Mouse (Mus musculus) intestine, embryonic 16.5 days (tissue): Measurements from ENCODE around the gene Pgm2. TPM values are rescaled to one million over a fixed set of nuclear protein-coding genes. Genes with fewer than 3 reads are reported as not detected.

ENCODE experiments used
- ATAC-seq: fragments of 200-750 bp; cut with Nextera tagmentation; 2 replicates; pipeline ENCODE4 v1.8.0; 2017; ENCODE audit warnings: moderate TSS enrichment, moderate library complexity
- H3K27ac ChIP-seq: fragments of 300-500 bp; sonication (generic); 2 replicates; pipeline ENCODE4 v1.5.1; 2014; ENCODE audit warnings: mild to moderate bottlenecking, low read length
- H3K27me3 ChIP-seq: fragments of 300-500 bp; sonication (generic); replicated peaks from 2 replicates; pipeline ENCODE4 v1.6.1; 2014; ENCODE audit warnings: low read length, control low read depth, mixed read lengths; ENCODE audit not compliant: control insufficient read depth, insufficient read depth
- H3K36me3 ChIP-seq: fragments of 300-500 bp; sonication (generic); 2 replicates; pipeline ENCODE4 v1.6.1; 2014; ENCODE audit warnings: low read length, control low read depth; ENCODE audit not compliant: control insufficient read depth, insufficient read depth
- H3K4me1 ChIP-seq: fragments of 300-500 bp; sonication (generic); 2 replicates; pipeline ENCODE4 v1.6.1; 2014; ENCODE audit warnings: low read length, control low read depth, mixed read lengths; ENCODE audit not compliant: control insufficient read depth, insufficient read depth
- H3K4me2 ChIP-seq: fragments of 300-500 bp; sonication (generic); 2 replicates; pipeline ENCODE4 v1.6.1; 2014; ENCODE audit warnings: low read depth, low read length, control low read depth
- H3K4me3 ChIP-seq: fragments of 300-500 bp; sonication (generic); 2 replicates; pipeline ENCODE4 v1.5.1; 2014; ENCODE audit warnings: mild to moderate bottlenecking, low read length
- H3K9ac ChIP-seq: fragments of 300-500 bp; sonication (generic); 2 replicates; pipeline ENCODE4 v1.6.1; 2014; ENCODE audit warnings: low read depth, low read length
- H3K9me3 ChIP-seq: fragments of 300-500 bp; sonication (generic); 2 replicates; pipeline ENCODE4 v1.6.1; 2016; ENCODE audit warnings: low read length, control low read depth; ENCODE audit not compliant: control insufficient read depth
- WGBS: fragments of 180-500 bp; shearing (Covaris S2); extraction: QIAGEN DNeasy Blood & Tissue Kit; methylation state at CpG from one replicate; pipeline ENCODE4 v1.1.7; 2014; 5-methylcytosine and 5-hydroxymethylcytosine counted together
- polyA plus RNA-seq: library from polyadenylated mRNA; unstranded; fragments of >200 nt; fragmentation: Nextera tagmentation; extraction: Ambion mirVana; gene quantifications from 2 replicates; pipeline ENCODE4 v1.2.1, GENCODE M21; 2015

The Pgm2 gene
- polyA plus RNA-seq, 1 experiment from 2014 or later: 38.5 TPM

- H3K27me3 ChIP-seq: no peaks in the 10 kb centered on the region
- no peaks in the 10 kb centered on the region for H3K36me3 ChIP-seq
- ATAC-seq: no peak
Measured at GRCm38 (mm10) chr5:64153319-64153718, 60.6 kb downstream of the Pgm2 start.

GRCm38 (mm10) chr5:64155861-64156550 is 63.3 kb downstream of the Pgm2 start, which contains the start of gene Tbc1d1:
Gene Tbc1d1 (plus strand): TSS chr5:64156305.
- ATAC-seq: peak; percentile 71
- WGBS: 22% methylated on average over 11 of the region's 11 CpGs
- H3K4me1 ChIP-seq: peaks cover 10% of the 10 kb centered on the region
- H3K27me3 ChIP-seq: no peaks in the 10 kb centered on the region
- H3K9me3 ChIP-seq: no peaks in the 10 kb centered on the region
- peak within 1 kb of the TSS; percentile 56 for H3K9ac ChIP-seq
- peak within 1 kb of the TSS; percentile 20 for H3K4me3 ChIP-seq
- no peaks in the 10 kb centered on the region for H3K36me3 ChIP-seq
- peak within 1 kb of the TSS; percentile 88 for H3K27ac ChIP-seq
- H3K4me2 ChIP-seq: peak within 1 kb of the TSS; percentile 46

More at GRCm38 (mm10) chr5:64153319-64153718, 60.6 kb downstream of the Pgm2 start:
- Histone ChIP-seq H3K4me1 (peaks cover 10% of the 10 kb centered on the region; the same call in 1 of the 2 replicates), H3K27ac (no peak overlapping the region), H3K9ac (no peak overlapping the region), H3K9me3 (no peaks in the 10 kb centered on the region), H3K4me2 (no peak overlapping the region), H3K4me3 (no peak overlapping the region)
- WGBS: 94% methylated on average over 1 of the region's 1 CpGs

- 31% methylated on average over 4 of the region's 4 CpGs for WGBS
- peak overlapping the region; percentile 20 for H3K4me3 ChIP-seq
- peak overlapping the region; percentile 88 for H3K27ac ChIP-seq
- no peaks in the 10 kb centered on the region for H3K9me3 ChIP-seq
- no peaks in the 10 kb centered on the region for H3K27me3 ChIP-seq
- peaks cover 16% of the 10 kb centered on the region for H3K4me1 ChIP-seq
- peak overlapping the region; percentile 56 for H3K9ac ChIP-seq
- ATAC-seq: no peak
- peak overlapping the region; percentile 46 for H3K4me2 ChIP-seq
- H3K36me3 ChIP-seq: no peaks in the 10 kb centered on the region
Measured at GRCm38 (mm10) chr5:64156579-64156978, 63.8 kb downstream of the Pgm2 start.

DNA sequence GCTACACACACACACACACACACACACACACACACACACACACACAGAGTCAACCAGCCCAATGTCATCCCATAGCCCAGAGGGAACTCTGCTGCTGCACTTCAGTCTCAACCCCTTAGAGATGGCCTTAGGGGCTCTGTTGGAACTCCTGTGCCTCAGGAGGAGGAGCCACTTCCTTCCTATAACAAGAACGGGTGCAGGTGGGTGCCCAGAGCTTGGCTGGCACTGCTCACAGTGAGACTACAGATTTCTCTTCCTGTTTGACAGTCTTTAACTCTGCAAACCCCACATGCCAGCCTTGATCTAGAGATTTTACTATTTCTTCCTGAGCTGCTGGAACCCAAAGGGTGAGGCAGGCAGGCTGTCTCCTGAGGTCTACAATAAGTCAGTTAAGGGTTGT is 65.2 kb downstream of the Pgm2 start:
- Histone ChIP-seq H3K9me3 (no peaks in the 10 kb centered on the region), H3K4me3 (no peak overlapping the region), H3K4me2 (no peak overlapping the region), H3K27ac (no peak overlapping the region), H3K4me1 (peaks cover 16% of the 10 kb centered on the region), H3K27me3 (no peaks in the 10 kb centered on the region), H3K9ac (no peak overlapping the region), H3K36me3 (no peaks in the 10 kb centered on the region)
- WGBS: 55% methylated on average over 1 of the region's 1 CpGs
- no peak for ATAC-seq

DNA sequence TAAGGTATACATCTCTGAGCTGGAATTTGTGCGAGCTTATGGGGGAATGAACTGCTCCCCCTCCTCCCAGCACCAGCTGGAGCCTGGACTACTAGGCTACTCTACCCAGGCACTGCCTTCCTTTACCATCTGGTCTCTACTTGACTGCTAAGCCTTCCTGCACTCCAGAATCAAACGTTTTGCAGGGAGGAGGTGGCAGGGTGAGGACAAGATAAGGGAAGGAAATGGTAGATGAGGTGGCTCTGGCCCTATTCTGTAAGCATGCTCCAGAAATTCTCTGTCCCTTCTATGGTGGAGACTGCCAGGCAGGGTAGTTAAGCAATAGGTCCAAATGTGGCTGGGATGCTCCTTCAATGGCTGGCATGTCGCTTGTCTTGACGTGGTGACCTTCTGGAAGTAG is 65.8 kb downstream of the Pgm2 start:
- H3K9ac ChIP-seq: no peak overlapping the region
- peaks cover 16% of the 10 kb centered on the region for H3K4me1 ChIP-seq
- peak overlapping the region; percentile 5; the same call in 1 of the 2 replicates for H3K4me3 ChIP-seq
- no peaks in the 10 kb centered on the region for H3K27me3 ChIP-seq
- 50% methylated on average over 4 of the region's 4 CpGs for WGBS
- no peaks in the 10 kb centered on the region for H3K9me3 ChIP-seq
- no peak for ATAC-seq
- H3K36me3 ChIP-seq: no peaks in the 10 kb centered on the region
- no peak overlapping the region for H3K27ac ChIP-seq
- H3K4me2 ChIP-seq: peak overlapping the region; percentile 100; the same call in 1 of the 2 replicates

DNA sequence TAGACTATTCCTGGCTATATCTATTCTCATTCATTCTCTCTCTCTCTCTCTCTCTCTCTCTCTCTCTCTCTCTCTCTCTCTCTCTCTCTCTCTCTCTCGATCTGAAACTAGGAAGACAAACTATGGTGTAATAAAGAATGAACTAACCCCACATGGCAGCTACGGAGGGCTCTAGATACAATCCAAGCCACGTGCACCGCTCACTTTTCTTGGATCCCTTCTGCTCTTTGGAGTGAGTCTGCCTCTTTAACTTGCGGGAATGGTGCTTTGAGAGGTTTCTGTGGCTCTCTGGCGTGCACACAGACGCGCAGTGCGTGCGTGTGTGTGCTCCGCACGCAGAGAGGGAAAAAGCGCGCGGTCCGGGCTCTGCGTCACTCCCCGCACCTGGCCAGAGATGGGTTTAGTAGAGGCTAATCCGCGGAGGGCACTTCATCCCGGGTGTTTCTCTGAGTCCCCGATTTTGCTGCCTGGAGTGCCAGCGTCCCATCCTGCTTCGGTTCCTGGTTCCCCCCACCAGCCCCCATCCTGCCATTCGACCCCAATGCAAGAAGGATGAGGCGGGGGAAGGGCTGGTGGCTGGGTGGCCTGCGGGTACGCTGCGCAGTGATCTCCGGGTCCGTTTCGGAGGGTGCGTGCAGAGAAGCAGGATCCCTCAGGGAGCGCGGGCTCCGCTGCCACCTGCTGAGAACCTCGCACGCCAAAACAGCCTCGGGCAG is 66.5 kb downstream of the Pgm2 start:
- Histone ChIP-seq H3K27ac (peak overlapping the region; percentile 51), H3K9ac (peak overlapping the region; percentile 72), H3K4me1 (peaks cover 16% of the 10 kb centered on the region), H3K36me3 (no peaks in the 10 kb centered on the region), H3K4me2 (peak overlapping the region; percentile 100), H3K9me3 (no peaks in the 10 kb centered on the region), H3K27me3 (no peaks in the 10 kb centered on the region), H3K4me3 (peak overlapping the region; percentile 66)
- ATAC-seq: peak; percentile 27
- 1% methylated on average over 39 of the region's 39 CpGs for WGBS

DNA sequence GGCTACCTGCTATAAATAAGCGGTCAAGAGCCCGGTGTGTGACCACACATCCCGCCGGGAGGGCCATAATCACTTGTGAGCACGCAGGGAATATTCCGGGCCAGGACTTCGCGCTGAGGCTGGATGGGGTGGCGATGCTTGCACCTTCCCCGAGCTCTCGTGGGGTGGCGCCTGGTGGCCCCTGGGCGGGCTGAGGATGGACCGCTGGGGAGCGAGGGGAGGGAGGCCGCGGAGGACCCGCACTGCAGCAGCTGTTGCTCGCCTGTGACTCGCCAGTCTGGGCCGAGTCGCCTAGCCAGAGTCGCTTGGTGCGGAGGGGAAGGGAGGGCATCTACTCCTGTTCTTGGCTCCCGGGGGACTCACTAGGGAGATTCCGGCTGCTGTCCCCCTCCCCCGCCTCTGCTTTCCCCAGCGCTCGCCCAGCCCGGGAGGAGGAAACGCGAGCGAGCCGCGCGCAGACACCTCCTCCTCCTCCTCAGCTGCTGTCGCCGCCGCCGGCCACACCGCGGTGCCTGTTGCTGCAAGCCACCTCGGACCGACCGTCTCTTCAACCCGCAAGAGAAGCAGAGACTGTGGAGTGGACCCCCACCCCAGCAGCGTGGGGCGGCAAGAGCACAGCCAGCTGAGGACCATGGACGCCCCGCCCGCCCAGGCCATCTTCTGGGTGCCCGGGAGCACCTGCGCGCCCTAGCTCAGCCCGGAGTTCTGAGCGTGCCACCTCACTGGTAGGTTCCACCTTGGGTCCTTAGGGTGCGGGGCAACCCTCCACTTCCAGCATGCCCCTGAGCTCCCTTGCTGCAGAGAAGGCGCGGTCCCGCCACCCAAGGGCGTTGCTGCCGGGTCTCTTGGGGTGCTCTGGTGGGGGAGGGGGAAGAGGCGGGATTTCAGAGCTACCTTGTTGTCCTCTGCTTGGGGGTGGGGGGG is 67.3 kb downstream of the Pgm2 start:
- Histone ChIP-seq H3K4me3 (peak overlapping the region; percentile 66), H3K4me2 (peak overlapping the region; percentile 100), H3K4me1 (peaks cover 16% of the 10 kb centered on the region), H3K36me3 (no peaks in the 10 kb centered on the region), H3K27ac (peak overlapping the region; percentile 51), H3K9me3 (no peaks in the 10 kb centered on the region), H3K9ac (peak overlapping the region; percentile 72), H3K27me3 (no peaks in the 10 kb centered on the region)
- peak; percentile 67 for ATAC-seq
- WGBS: under 1% methylated on average over 57 of the region's 63 CpGs

DNA sequence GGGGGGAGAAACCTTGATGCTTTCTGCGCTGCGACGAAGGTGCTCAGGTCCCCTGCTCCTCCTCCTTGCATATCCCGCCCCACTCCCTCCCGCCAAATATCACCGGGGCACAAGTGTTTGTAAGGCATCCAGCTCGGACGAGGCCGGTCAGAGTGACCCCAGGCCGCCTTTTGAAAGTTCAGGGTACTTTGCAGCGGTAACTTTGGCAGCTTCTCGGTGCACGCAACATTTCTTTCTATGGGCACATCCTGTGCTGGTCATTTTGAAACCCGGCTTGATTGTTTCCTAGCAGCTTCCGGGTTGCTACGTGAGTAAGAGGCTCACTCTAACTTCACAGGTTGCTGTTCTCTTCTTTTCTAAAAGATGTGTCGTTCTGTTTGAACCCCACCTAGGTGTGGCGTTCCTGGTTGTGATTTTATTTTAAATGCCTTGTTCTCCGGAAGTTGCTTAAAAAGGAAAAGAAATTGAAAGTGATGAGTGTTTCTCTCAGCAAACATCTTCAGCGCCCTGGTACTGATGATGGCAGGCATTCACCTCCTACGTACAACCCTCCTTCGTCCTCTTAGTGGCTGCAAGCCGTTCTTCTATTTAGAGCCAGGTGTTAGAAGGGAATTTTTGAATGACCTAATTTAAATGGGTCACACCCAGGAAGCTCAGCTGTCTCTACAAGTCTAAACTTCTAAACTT is 68.1 kb downstream of the Pgm2 start:
- Histone ChIP-seq H3K36me3 (no peaks in the 10 kb centered on the region), H3K27ac (no peak overlapping the region), H3K9ac (peak overlapping the region; percentile 72), H3K4me1 (peaks cover 16% of the 10 kb centered on the region), H3K9me3 (no peaks in the 10 kb centered on the region), H3K4me2 (peak overlapping the region; percentile 100), H3K27me3 (no peaks in the 10 kb centered on the region), H3K4me3 (peak overlapping the region; percentile 66)
- peak; percentile 17 for ATAC-seq
- WGBS: under 1% methylated on average over 23 of the region's 23 CpGs
